Mouse (Mus musculus): Measurements from ENCODE around the gene Kbtbd4. TPM values are rescaled to one million over a fixed set of nuclear protein-coding genes. Genes with fewer than 3 reads are reported as not detected.

Kbtbd4 gene
- polyA plus RNA-seq, 1 experiment from 2014 or later, result 32.5 TPM

- peak; percentile 46 for DNase-seq
- peak; percentile 54 for ATAC-seq (ENCODE audit: insufficient read depth)
- TF ChIP-seq CTCF (IDR thresholded peaks at IDR 0.05; ENCODE audit: low read depth), result no peak
- Histone ChIP-seq H3K9me3 (ENCODE audit: low read depth, low read length) (no peaks in the 10 kb centered on the region), H3K27me3 (ENCODE audit: insufficient read depth, low read length) (no peaks in the 10 kb centered on the region), H3K9ac (peak overlapping the region; percentile 93), H3K4me3 (ENCODE audit: low read depth, low read length) (peak overlapping the region; percentile 99), H3K27ac (ENCODE audit: low read depth) (peak overlapping the region; percentile 92), H3K4me2 (peak overlapping the region; percentile 75), H3K36me3 (ENCODE audit: insufficient read depth) (no peaks in the 10 kb centered on the region), H3K4me1 (ENCODE audit: insufficient read depth) (peaks cover 16% of the 10 kb centered on the region)
- WGBS, result 40% methylated on average over 8 of the region's 8 CpGs
Observed at GRCm38 (mm10) chr2:90939750-90940149, 35.2 kb downstream of the Kbtbd4 start.

- H3K4me3 ChIP-seq (ENCODE audit: low read depth, low read length), result peak within 1 kb of the TSS; percentile 99
- H3K27ac ChIP-seq (ENCODE audit: low read depth), result peak within 1 kb of the TSS; percentile 92
- H3K36me3 ChIP-seq (ENCODE audit: insufficient read depth), result no peaks in the 10 kb centered on the region
Observed at GRCm38 (mm10) chr2:90940233-90941229, 36.0 kb downstream of the Kbtbd4 start, which contains the start of gene Celf1. Gene Celf1, plus strand, starts transcription at chr2:90940382.

GRCm38 (mm10) chr2:90941744-90942143 lies 37.2 kb downstream of the Kbtbd4 start:
- Histone ChIP-seq H3K4me3 (ENCODE audit: low read depth, low read length) (peak overlapping the region; percentile 99), H3K27me3 (ENCODE audit: insufficient read depth, low read length) (no peaks in the 10 kb centered on the region), H3K9ac (peak overlapping the region; percentile 93; the same call in 1 of the 2 replicates), H3K9me3 (ENCODE audit: low read depth, low read length) (no peaks in the 10 kb centered on the region), H3K4me1 (ENCODE audit: insufficient read depth) (peaks cover 16% of the 10 kb centered on the region), H3K27ac (ENCODE audit: low read depth) (no peak overlapping the region), H3K36me3 (ENCODE audit: insufficient read depth) (no peaks in the 10 kb centered on the region), H3K4me2 (peak overlapping the region; percentile 75)
- ATAC-seq (ENCODE audit: insufficient read depth) (no peak), DNase-seq (no peak)
- TF ChIP-seq CTCF (IDR thresholded peaks at IDR 0.05; ENCODE audit: low read depth), result no peak
- WGBS, result 44% methylated on average over 2 of the region's 2 CpGs

More at GRCm38 (mm10) chr2:90940233-90941229, 36.0 kb downstream of the Kbtbd4 start, which contains the start of gene Celf1:
- ATAC-seq (ENCODE audit: insufficient read depth), result peak; percentile 97
- Histone ChIP-seq H3K4me1 (ENCODE audit: insufficient read depth) (peaks cover 16% of the 10 kb centered on the region), H3K27me3 (ENCODE audit: insufficient read depth, low read length) (no peaks in the 10 kb centered on the region), H3K9ac (peak within 1 kb of the TSS; percentile 93), H3K9me3 (ENCODE audit: low read depth, low read length) (no peaks in the 10 kb centered on the region), H3K4me2 (peak within 1 kb of the TSS; percentile 75)
- peak; percentile 48 for TF ChIP-seq CTCF (IDR thresholded peaks at IDR 0.05; ENCODE audit: low read depth)
- WGBS, result under 1% methylated on average over 97 of the region's 113 CpGs
- DNase-seq, result peak; percentile 94

- DNase-seq (no peak), ATAC-seq (ENCODE audit: insufficient read depth) (no peak)
- Histone ChIP-seq H3K4me1 (ENCODE audit: insufficient read depth) (no peaks in the 10 kb centered on the region), H3K9ac (no peak overlapping the region), H3K27ac (ENCODE audit: low read depth) (no peak overlapping the region), H3K4me3 (ENCODE audit: low read depth, low read length) (no peak overlapping the region), H3K9me3 (ENCODE audit: low read depth, low read length) (no peaks in the 10 kb centered on the region), H3K36me3 (ENCODE audit: insufficient read depth) (peaks cover 2% of the 10 kb centered on the region; the same call in 1 of the 2 replicates), H3K27me3 (ENCODE audit: insufficient read depth, low read length) (no peaks in the 10 kb centered on the region), H3K4me2 (no peak overlapping the region)
- WGBS, result 88% methylated on average over 5 of the region's 5 CpGs
- TF ChIP-seq CTCF (IDR thresholded peaks at IDR 0.05; ENCODE audit: low read depth), result no peak
Observed at GRCm38 (mm10) chr2:90950149-90950548, 45.6 kb downstream of the Kbtbd4 start.

- peaks cover 2% of the 10 kb centered on the region; the same call in 1 of the 2 replicates for H3K36me3 ChIP-seq (ENCODE audit: insufficient read depth)
- TF ChIP-seq CTCF (IDR thresholded peaks at IDR 0.05; ENCODE audit: low read depth), result no peak
- no peak overlapping the region for H3K4me3 ChIP-seq (ENCODE audit: low read depth, low read length)
- H3K27me3 ChIP-seq (ENCODE audit: insufficient read depth, low read length), result no peaks in the 10 kb centered on the region
- H3K27ac ChIP-seq (ENCODE audit: low read depth), result no peak overlapping the region
- no peak overlapping the region for H3K4me2 ChIP-seq
- no peaks in the 10 kb centered on the region for H3K9me3 ChIP-seq (ENCODE audit: low read depth, low read length)
- no peak overlapping the region for H3K9ac ChIP-seq
- no peak for ATAC-seq (ENCODE audit: insufficient read depth)
- H3K4me1 ChIP-seq (ENCODE audit: insufficient read depth), result no peaks in the 10 kb centered on the region
- DNase-seq, result no peak
Observed at GRCm38 (mm10) chr2:90950582-90951194, 46.1 kb downstream of the Kbtbd4 start.

GRCm38 (mm10) chr2:90953461-90953860 lies 48.9 kb downstream of the Kbtbd4 start:
- no peak for TF ChIP-seq CTCF (IDR thresholded peaks at IDR 0.05; ENCODE audit: low read depth)

GRCm38 (mm10) chr2:90956053-90956452 lies 51.5 kb downstream of the Kbtbd4 start:
- H3K4me3 ChIP-seq (ENCODE audit: low read depth, low read length), result no peak overlapping the region
- H3K4me2 ChIP-seq, result no peak overlapping the region
- 49% methylated on average over 1 of the region's 1 CpGs for WGBS
- no peaks in the 10 kb centered on the region for H3K4me1 ChIP-seq (ENCODE audit: insufficient read depth)
- H3K27me3 ChIP-seq (ENCODE audit: insufficient read depth, low read length), result no peaks in the 10 kb centered on the region
- no peaks in the 10 kb centered on the region for H3K9me3 ChIP-seq (ENCODE audit: low read depth, low read length)
- DNase-seq (no peak), ATAC-seq (ENCODE audit: insufficient read depth) (no peak)
- no peak overlapping the region for H3K9ac ChIP-seq
- no peak for TF ChIP-seq CTCF (IDR thresholded peaks at IDR 0.05; ENCODE audit: low read depth)
- no peak overlapping the region for H3K27ac ChIP-seq (ENCODE audit: low read depth)
- peaks cover 3% of the 10 kb centered on the region; the same call in 1 of the 2 replicates for H3K36me3 ChIP-seq (ENCODE audit: insufficient read depth)

More at GRCm38 (mm10) chr2:90953461-90953860, 48.9 kb downstream of the Kbtbd4 start:
- H3K9ac ChIP-seq, result no peak overlapping the region
- DNase-seq, result no peak
- no peaks in the 10 kb centered on the region for H3K27me3 ChIP-seq (ENCODE audit: insufficient read depth, low read length)
- 49% methylated on average over 3 of the region's 3 CpGs for WGBS
- H3K4me3 ChIP-seq (ENCODE audit: low read depth, low read length), result no peak overlapping the region
- H3K4me1 ChIP-seq (ENCODE audit: insufficient read depth), result no peaks in the 10 kb centered on the region
- H3K9me3 ChIP-seq (ENCODE audit: low read depth, low read length), result no peaks in the 10 kb centered on the region
- no peak overlapping the region for H3K27ac ChIP-seq (ENCODE audit: low read depth)
- ATAC-seq (ENCODE audit: insufficient read depth), result no peak
- peaks cover 6% of the 10 kb centered on the region; the same call in 1 of the 2 replicates for H3K36me3 ChIP-seq (ENCODE audit: insufficient read depth)
- no peak overlapping the region for H3K4me2 ChIP-seq
